Mouse (Mus musculus): ENCODE measurements around the gene Rnf43. TPM values are rescaled to one million over a fixed set of nuclear protein-coding genes. Genes with fewer than 3 reads are reported as not detected.

Rnf43 gene
- 0.65 and 0.75 TPM in 2 replicates for polyA plus RNA-seq (2015; fragmentation: Nextera tagmentation; extraction: Ambion mirVana)

DNA sequence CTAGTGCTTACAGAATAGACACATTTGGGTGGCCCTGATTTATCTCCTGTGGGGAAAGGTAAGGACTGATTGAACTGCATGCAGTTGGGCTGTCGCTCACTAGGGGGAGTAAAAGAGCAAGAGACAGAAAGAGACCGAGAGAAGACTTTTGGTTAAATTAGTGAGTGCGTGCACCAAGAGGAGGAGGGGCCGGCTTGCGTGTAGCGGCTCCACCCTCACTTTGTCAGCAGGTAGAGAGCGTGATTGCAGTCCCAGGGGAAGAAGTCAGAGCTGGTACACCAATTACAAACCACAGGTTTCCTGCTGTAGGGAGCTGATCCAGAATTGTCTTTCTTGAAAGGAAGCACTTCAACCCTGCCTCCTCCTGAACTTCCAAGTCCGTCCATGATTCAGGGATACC, at the start of gene Rnf43:
Gene Rnf43, plus strand, starts transcription at position 316 of the 400 bp plus-strand sequence.
- H3K9ac ChIP-seq: peak within 1 kb of the TSS; percentile 1; the same call in 1 of the 2 replicates
- peak; percentile 30 for ATAC-seq (ENCODE audit: low FRiP score, low read depth)
- H3K36me3 ChIP-seq: no peaks in the 10 kb centered on the region

DNA sequence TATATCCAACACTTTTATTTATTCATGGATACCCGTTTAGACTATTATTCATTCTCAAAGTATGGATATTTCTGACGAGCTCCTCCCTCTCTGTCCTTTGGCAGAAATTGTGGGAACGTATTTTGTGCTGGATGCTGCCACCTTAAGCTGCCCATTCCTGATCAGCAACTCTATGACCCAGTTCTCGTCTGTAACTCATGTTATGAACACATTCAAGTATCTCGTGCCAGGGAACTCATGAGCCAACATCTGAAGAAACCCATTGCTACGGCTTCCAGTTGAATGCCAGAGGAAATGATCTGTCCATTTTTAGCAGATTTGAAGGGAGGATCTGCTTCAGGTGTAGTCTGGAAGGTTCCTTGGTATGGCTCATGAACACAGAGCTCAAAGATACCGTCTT, 48.5 kb upstream of the Rnf43 start:
- WGBS: 92% methylated on average over 7 of the region's 7 CpGs
- Histone ChIP-seq H3K4me3 (no peak overlapping the region), H3K36me3 (peaks cover 98% of the 10 kb centered on the region), H3K4me2 (no peak overlapping the region), H3K4me1 (replicated peaks) (no peaks in the 10 kb centered on the region), H3K27ac (replicated peaks) (no peak overlapping the region), H3K9ac (no peak overlapping the region), H3K27me3 (no peaks in the 10 kb centered on the region), H3K9me3 (no peaks in the 10 kb centered on the region)
- no peak for ATAC-seq (ENCODE audit: low FRiP score, low read depth)

More for the DNA sequence above, at the start of gene Rnf43:
- Histone ChIP-seq H3K9me3 (no peaks in the 10 kb centered on the region), H3K27me3 (peaks cover 16% of the 10 kb centered on the region), H3K27ac (replicated peaks) (no peak within 1 kb of the TSS), H3K4me2 (peak within 1 kb of the TSS; percentile 65), H3K4me1 (replicated peaks) (peaks cover 11% of the 10 kb centered on the region), H3K4me3 (peak within 1 kb of the TSS; percentile 39)
- under 1% methylated on average over 8 of the region's 8 CpGs for WGBS

DNA sequence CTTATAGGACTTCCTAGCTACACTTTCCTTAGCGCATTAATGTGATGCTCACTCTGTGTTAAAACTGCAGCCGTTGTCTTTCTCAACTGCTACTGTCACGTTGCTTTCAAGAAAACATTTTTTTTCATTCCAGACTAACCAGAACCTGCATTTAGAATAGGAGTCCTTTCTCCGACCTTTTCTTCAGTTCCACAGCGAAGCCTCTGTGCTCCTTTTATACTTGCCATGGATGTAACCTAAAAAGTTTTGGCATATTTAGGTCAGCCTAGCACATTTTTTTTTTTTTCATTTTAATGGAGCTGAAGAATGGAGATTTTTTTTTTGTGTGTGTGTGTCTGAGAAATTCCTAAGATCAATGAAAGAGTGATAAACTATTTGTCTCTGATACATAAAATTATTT, 47.0 kb upstream of the Rnf43 start:
- Histone ChIP-seq H3K4me2 (no peak overlapping the region), H3K4me1 (replicated peaks) (no peaks in the 10 kb centered on the region), H3K27ac (replicated peaks) (no peak overlapping the region), H3K9me3 (no peaks in the 10 kb centered on the region), H3K4me3 (no peak overlapping the region), H3K27me3 (no peaks in the 10 kb centered on the region), H3K36me3 (peaks cover 90% of the 10 kb centered on the region), H3K9ac (no peak overlapping the region)
- ATAC-seq (ENCODE audit: low FRiP score, low read depth): no peak
- WGBS: 93% methylated on average over 5 of the region's 5 CpGs

DNA sequence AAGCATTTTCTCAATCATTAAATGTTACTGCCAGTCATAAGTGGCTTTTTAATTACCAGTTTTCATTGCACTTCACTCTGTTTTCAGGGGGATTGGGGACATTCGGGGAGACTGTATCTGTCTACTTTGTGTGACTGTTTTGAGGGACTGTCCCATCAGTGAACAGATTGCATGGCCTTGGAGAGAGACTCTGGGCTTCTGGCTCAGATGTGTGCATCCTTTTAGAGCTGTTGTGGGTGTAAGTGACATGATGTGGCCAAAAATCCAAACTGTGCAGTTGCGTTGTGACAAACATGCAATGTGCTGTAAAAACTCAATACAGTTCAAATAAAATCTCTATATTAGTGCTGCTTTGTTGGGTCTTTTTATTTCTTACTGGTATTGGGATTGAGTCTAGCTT, 46.6 kb upstream of the Rnf43 start:
- Histone ChIP-seq H3K27me3 (no peaks in the 10 kb centered on the region), H3K9me3 (no peaks in the 10 kb centered on the region), H3K4me3 (no peak overlapping the region), H3K4me1 (replicated peaks) (no peaks in the 10 kb centered on the region), H3K27ac (replicated peaks) (no peak overlapping the region), H3K9ac (no peak overlapping the region), H3K36me3 (peaks cover 89% of the 10 kb centered on the region), H3K4me2 (no peak overlapping the region)
- WGBS: 97% methylated on average over 2 of the region's 2 CpGs
- no peak for ATAC-seq (ENCODE audit: low FRiP score, low read depth)

GRCm38 (mm10) chr11:87616790-87617474, 45.6 kb upstream of the Rnf43 start, which contains the start of gene Hsf5:
Gene Hsf5 (plus strand): TSS chr11:87617164.
- H3K4me1 ChIP-seq (replicated peaks): no peaks in the 10 kb centered on the region
- H3K4me2 ChIP-seq: no peak within 1 kb of the TSS
- H3K27me3 ChIP-seq: no peaks in the 10 kb centered on the region
- H3K4me3 ChIP-seq: no peak within 1 kb of the TSS
- H3K36me3 ChIP-seq: peaks cover 79% of the 10 kb centered on the region
- no peaks in the 10 kb centered on the region for H3K9me3 ChIP-seq
- no peak within 1 kb of the TSS for H3K9ac ChIP-seq
- ATAC-seq (ENCODE audit: low FRiP score, low read depth): no peak
- no peak within 1 kb of the TSS for H3K27ac ChIP-seq (replicated peaks)
- 88% methylated on average over 57 of the region's 69 CpGs for WGBS

GRCm38 (mm10) chr11:87617606-87618005, 44.9 kb upstream of the Rnf43 start:
- WGBS: 96% methylated on average over 32 of the region's 32 CpGs
- no peak for ATAC-seq (ENCODE audit: low FRiP score, low read depth)
- Histone ChIP-seq H3K36me3 (peaks cover 75% of the 10 kb centered on the region), H3K27ac (replicated peaks) (no peak overlapping the region), H3K27me3 (no peaks in the 10 kb centered on the region), H3K9me3 (no peaks in the 10 kb centered on the region), H3K4me3 (no peak overlapping the region), H3K4me1 (replicated peaks) (no peaks in the 10 kb centered on the region), H3K4me2 (no peak overlapping the region), H3K9ac (no peak overlapping the region)

DNA sequence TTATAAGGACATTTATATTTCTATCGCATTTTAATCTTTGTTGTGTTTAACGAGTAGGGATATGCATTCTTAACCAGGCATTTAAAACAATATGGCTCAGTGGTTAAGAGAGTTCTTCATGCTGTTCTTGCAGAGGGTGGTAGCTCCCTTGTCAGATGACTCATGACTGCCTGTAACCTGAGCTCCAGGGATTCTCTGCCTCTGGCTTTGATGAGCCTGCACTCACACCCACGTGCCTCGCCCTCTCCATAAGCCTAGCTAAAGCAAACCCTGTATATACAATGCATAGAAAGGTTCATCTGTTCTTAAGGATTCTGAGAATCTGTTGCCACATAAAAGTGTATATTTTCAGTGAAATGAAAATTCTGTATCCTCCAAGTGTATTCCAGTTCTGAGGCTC, 39.4 kb upstream of the Rnf43 start:
- Histone ChIP-seq H3K4me2 (no peak overlapping the region), H3K4me1 (replicated peaks) (no peaks in the 10 kb centered on the region), H3K36me3 (peaks cover 41% of the 10 kb centered on the region), H3K9me3 (no peaks in the 10 kb centered on the region), H3K4me3 (no peak overlapping the region), H3K27me3 (no peaks in the 10 kb centered on the region), H3K9ac (no peak overlapping the region), H3K27ac (replicated peaks) (no peak overlapping the region)
- no peak for ATAC-seq (ENCODE audit: low FRiP score, low read depth)
- WGBS: 85% methylated on average over 4 of the region's 4 CpGs

DNA sequence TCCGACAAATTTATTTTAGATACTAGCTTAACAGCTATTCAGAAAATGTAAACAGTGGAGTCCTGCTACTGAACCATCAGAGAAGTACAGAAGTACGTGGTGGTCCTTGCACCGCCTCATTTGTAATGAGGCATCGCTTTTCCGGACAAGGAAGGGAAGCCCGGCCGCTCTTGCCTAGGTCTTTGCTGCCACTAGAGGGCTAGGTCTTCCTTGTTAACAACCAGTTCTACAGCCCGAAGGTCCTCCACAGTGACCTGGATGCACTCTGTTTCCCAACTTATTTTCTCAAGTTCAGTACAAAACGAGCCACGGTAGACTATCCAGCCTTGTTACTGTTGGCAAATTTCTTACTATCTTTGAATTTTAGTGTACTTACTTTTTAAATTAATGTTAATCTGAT, 32.7 kb upstream of the Rnf43 start:
- Histone ChIP-seq H3K27me3 (no peaks in the 10 kb centered on the region), H3K4me1 (replicated peaks) (no peaks in the 10 kb centered on the region), H3K9ac (no peak overlapping the region), H3K4me3 (no peak overlapping the region), H3K27ac (replicated peaks) (no peak overlapping the region), H3K9me3 (no peaks in the 10 kb centered on the region), H3K36me3 (no peaks in the 10 kb centered on the region), H3K4me2 (no peak overlapping the region)
- 30% methylated on average over 10 of the region's 10 CpGs for WGBS
- ATAC-seq (ENCODE audit: low FRiP score, low read depth): no peak

DNA sequence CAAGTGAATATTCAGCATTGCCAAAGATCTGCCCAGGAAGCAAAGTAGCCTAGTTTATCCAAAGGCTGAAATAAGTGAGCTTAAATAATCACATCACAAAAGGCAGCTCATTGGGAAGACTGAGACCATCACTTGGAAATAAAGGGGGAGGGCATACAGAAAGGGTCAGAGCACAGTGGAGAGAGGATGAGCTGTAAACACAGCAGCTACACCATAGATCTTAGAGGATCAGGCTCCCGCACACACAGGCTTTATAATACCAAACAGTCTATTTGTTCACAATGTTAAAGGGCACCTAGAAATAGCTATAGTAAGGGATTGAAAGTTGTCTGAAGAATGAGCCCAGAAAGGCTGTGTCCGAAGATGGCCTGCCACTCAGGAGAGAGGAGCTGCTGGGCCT, 23.7 kb upstream of the Rnf43 start:
- Histone ChIP-seq H3K27ac (replicated peaks) (no peak overlapping the region), H3K9me3 (no peaks in the 10 kb centered on the region), H3K27me3 (no peaks in the 10 kb centered on the region), H3K4me1 (replicated peaks) (peaks cover 5% of the 10 kb centered on the region), H3K4me2 (peak overlapping the region; percentile 65), H3K9ac (peak overlapping the region; percentile 56), H3K4me3 (peak overlapping the region; percentile 36), H3K36me3 (peaks cover 5% of the 10 kb centered on the region; the same call in 1 of the 2 replicates)
- 12% methylated on average over 2 of the region's 2 CpGs for WGBS
- ATAC-seq (ENCODE audit: low FRiP score, low read depth): no peak

- no peaks in the 10 kb centered on the region for H3K27me3 ChIP-seq
- WGBS: 1% methylated on average over 29 of the region's 29 CpGs
- H3K4me2 ChIP-seq: peak overlapping the region; percentile 65
- peak; percentile 69; the same call in 1 of the 2 replicates for ATAC-seq (ENCODE audit: low FRiP score, low read depth)
- peak overlapping the region; percentile 56 for H3K9ac ChIP-seq
- H3K9me3 ChIP-seq: no peaks in the 10 kb centered on the region
- H3K36me3 ChIP-seq: peaks cover 5% of the 10 kb centered on the region; the same call in 1 of the 2 replicates
- peak overlapping the region; percentile 7; the same call in 1 of the 2 replicates for H3K27ac ChIP-seq (replicated peaks)
- peak overlapping the region; percentile 36 for H3K4me3 ChIP-seq
- peaks cover 5% of the 10 kb centered on the region for H3K4me1 ChIP-seq (replicated peaks)
Observed at GRCm38 (mm10) chr11:87639206-87639605, 23.3 kb upstream of the Rnf43 start.

DNA sequence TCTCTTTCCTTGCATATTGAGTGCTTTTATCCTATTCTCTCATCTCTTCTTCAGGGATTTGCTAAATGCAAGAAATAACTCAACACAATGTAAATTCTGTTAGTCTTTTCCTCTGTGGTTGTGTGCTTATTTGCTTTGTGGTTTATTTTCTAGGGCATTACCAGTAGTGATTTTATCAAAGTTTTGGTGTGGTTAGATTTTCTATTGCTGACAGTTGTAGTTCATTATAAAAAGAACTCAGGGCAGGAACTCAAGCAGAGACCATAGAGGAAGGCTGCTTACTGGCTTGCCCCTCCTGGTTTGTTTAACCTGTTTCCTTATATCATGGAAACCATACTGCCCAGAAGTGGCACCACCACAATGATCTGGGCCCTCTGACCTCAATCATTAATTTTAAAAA, 19.7 kb upstream of the Rnf43 start:
- H3K9ac ChIP-seq: no peak overlapping the region
- no peaks in the 10 kb centered on the region for H3K27me3 ChIP-seq
- no peak overlapping the region for H3K27ac ChIP-seq (replicated peaks)
- no peaks in the 10 kb centered on the region for H3K36me3 ChIP-seq
- H3K4me3 ChIP-seq: no peak overlapping the region
- H3K4me1 ChIP-seq (replicated peaks): peaks cover 5% of the 10 kb centered on the region
- no peaks in the 10 kb centered on the region for H3K9me3 ChIP-seq
- H3K4me2 ChIP-seq: no peak overlapping the region
- no peak for ATAC-seq (ENCODE audit: low FRiP score, low read depth)

GRCm38 (mm10) chr11:87654693-87655092, 7.8 kb upstream of the Rnf43 start:
- WGBS: 84% methylated on average over 5 of the region's 5 CpGs
- no peak for ATAC-seq (ENCODE audit: low FRiP score, low read depth)
- Histone ChIP-seq H3K9me3 (no peaks in the 10 kb centered on the region), H3K4me1 (replicated peaks) (no peaks in the 10 kb centered on the region), H3K27ac (replicated peaks) (no peak overlapping the region), H3K4me2 (no peak overlapping the region), H3K27me3 (no peaks in the 10 kb centered on the region), H3K4me3 (no peak overlapping the region), H3K9ac (no peak overlapping the region), H3K36me3 (no peaks in the 10 kb centered on the region)

- Histone ChIP-seq H3K4me1 (replicated peaks) (peaks cover 11% of the 10 kb centered on the region), H3K36me3 (no peaks in the 10 kb centered on the region), H3K9me3 (no peaks in the 10 kb centered on the region), H3K27ac (replicated peaks) (no peak overlapping the region), H3K9ac (no peak overlapping the region), H3K4me3 (no peak overlapping the region), H3K4me2 (no peak overlapping the region), H3K27me3 (peaks cover 12% of the 10 kb centered on the region)
- no peak for ATAC-seq (ENCODE audit: low FRiP score, low read depth)
- 77% methylated on average over 7 of the region's 7 CpGs for WGBS
Observed at GRCm38 (mm10) chr11:87659216-87659615, 3.3 kb upstream of the Rnf43 start.
